Mouse (Mus musculus) CH12.LX (cell line): ENCODE measurements around the gene Hist1h4a. TPM values are rescaled to one million over a fixed set of nuclear protein-coding genes. Genes with fewer than 3 reads are reported as not detected.

ENCODE experiments used
- DNase-seq: peaks from one replicate; pipeline ENCODE4 v3.0.0-alpha.2; 2013; ENCODE audit errors: extremely low read depth
- H3K27ac ChIP-seq: 2 replicates; pipeline ENCODE4 v1.5.1; 2012; ENCODE audit warnings: low read depth, mild to moderate bottlenecking, control low read depth, moderate library complexity; ENCODE audit not compliant: insufficient read depth
- H3K27me3 ChIP-seq: replicated peaks from 2 replicates; pipeline ENCODE3; 2012; ENCODE audit warnings: inconsistent platforms
- H3K36me3 ChIP-seq, 2 experiments: replicated peaks in 1 of 2; 2 replicates each; pipeline versions ENCODE3 to v1.6.1; 2012; ENCODE audit warnings: inconsistent platforms in 1 of 2, low read length in 1 of 2, mild to moderate bottlenecking in 1 of 2, mixed read lengths in 1 of 2, moderate library complexity in 1 of 2; ENCODE audit not compliant: control insufficient read depth in 1 of 2, insufficient read depth in 1 of 2
- H3K4me1 ChIP-seq, 2 experiments: 2 replicates each; pipeline ENCODE4 v1.6.1; 2012; ENCODE audit warnings: inconsistent platforms in 1 of 2, moderate library complexity in 1 of 2; ENCODE audit not compliant: insufficient read depth in 2 of 2, control insufficient read depth in 1 of 2
- H3K4me2 ChIP-seq: 2 replicates; pipeline ENCODE4 v1.6.1; 2012; ENCODE audit warnings: low read depth, mild to moderate bottlenecking, control low read depth; ENCODE audit not compliant: poor library complexity, insufficient read depth, severe bottlenecking
- H3K4me3 ChIP-seq, 3 experiments: fragments of 150-350 bp in 1 of 3; sonication (generic) in 1 of 3; replicated peaks in 1 of 3; 2 replicates each; pipeline versions ENCODE3 to v1.5.1; 2011 to 2012; ENCODE audit warnings: low read depth in 2 of 3, low read length in 2 of 3, mild to moderate bottlenecking in 2 of 3, moderate library complexity in 2 of 3, control low read depth in 1 of 3, improper control_type of control experiment in 1 of 3, inconsistent platforms in 1 of 3, mixed read lengths in 1 of 3; ENCODE audit not compliant: poor library complexity in 1 of 3
- H3K79me2 ChIP-seq: replicated peaks from 2 replicates; pipeline ENCODE4 v1.6.1; 2012; ENCODE audit warnings: mild to moderate bottlenecking, moderate library complexity; ENCODE audit not compliant: control insufficient read depth, poor library complexity, insufficient read depth, severe bottlenecking; ENCODE audit errors: extremely low read depth
- H3K9ac ChIP-seq: 2 replicates; pipeline ENCODE4 v1.6.1; 2012; ENCODE audit warnings: low read depth, mild to moderate bottlenecking, control low read depth, moderate library complexity; ENCODE audit not compliant: insufficient read depth
- H3K9me3 ChIP-seq: replicated peaks from 2 replicates; pipeline ENCODE3; 2012; ENCODE audit warnings: low read length, inconsistent platforms, mixed read lengths
- CHD1 ChIP-seq: IDR thresholded peaks from 2 replicates; pipeline ENCODE4 v1.6.1; 2012; ENCODE audit warnings: low read depth, low read length, improper control_type of control experiment, inconsistent platforms
- ETS1 ChIP-seq: conservative IDR thresholded peaks from 2 replicates; pipeline ENCODE4 v1.6.1; 2012; ENCODE audit warnings: low read depth, mild to moderate bottlenecking, inconsistent platforms, low read length, improper control_type of control experiment, moderate library complexity
- IRF4 ChIP-seq: IDR thresholded peaks from 2 replicates; pipeline ENCODE4 v1.6.1; 2014; ENCODE audit warnings: low read depth, mild to moderate bottlenecking, inconsistent platforms, low read length, improper control_type of control experiment
- KAT2A ChIP-seq: IDR thresholded peaks from 2 replicates; pipeline ENCODE4 v1.6.1; 2012; ENCODE audit warnings: low read length, improper control_type of control experiment, inconsistent platforms; ENCODE audit not compliant: insufficient replicate concordance
- MAX ChIP-seq: IDR thresholded peaks from 2 replicates; pipeline ENCODE4 v1.6.1; 2011; ENCODE audit warnings: low read length, improper control_type of control experiment
- NELFE ChIP-seq: IDR thresholded peaks from 2 replicates; pipeline ENCODE4 v1.6.1; 2011; ENCODE audit warnings: low read depth, low read length, improper control_type of control experiment
- NRF1 ChIP-seq: IDR thresholded peaks from 2 replicates; pipeline ENCODE4 v1.6.1; 2014; ENCODE audit warnings: low read depth, mild to moderate bottlenecking, inconsistent platforms, low read length, improper control_type of control experiment, moderate library complexity
- PAX5 ChIP-seq: IDR thresholded peaks from 2 replicates; pipeline ENCODE4 v1.6.1; 2012; ENCODE audit warnings: low read length, inconsistent platforms, mixed read lengths
- POLR2A ChIP-seq: IDR thresholded peaks from 2 replicates; pipeline ENCODE4 v1.6.1; 2011; ENCODE audit warnings: low read depth, mild to moderate bottlenecking, improper control_type of control experiment, low read length
- RAD21 ChIP-seq: IDR thresholded peaks from 2 replicates; pipeline ENCODE4 v1.6.1; 2011; ENCODE audit warnings: low read depth, mild to moderate bottlenecking, low read length, improper control_type of control experiment, moderate library complexity
- SIN3A ChIP-seq: IDR thresholded peaks from 2 replicates; pipeline ENCODE4 v1.6.1; 2012; ENCODE audit warnings: low read length, improper control_type of control experiment, inconsistent platforms
- SMC3 ChIP-seq: IDR thresholded peaks from 2 replicates; pipeline ENCODE4 v1.6.1; 2011; ENCODE audit warnings: low read depth, low read length, improper control_type of control experiment
- TBP ChIP-seq: conservative IDR thresholded peaks from 2 replicates; pipeline ENCODE4 v1.6.1; 2011; ENCODE audit warnings: low read depth, low read length, improper control_type of control experiment
- TCF12 ChIP-seq: IDR thresholded peaks from 2 replicates; pipeline ENCODE4 v1.6.1; 2014; ENCODE audit warnings: low read depth, mild to moderate bottlenecking, inconsistent platforms, low read length, improper control_type of control experiment
- UBTF ChIP-seq: IDR thresholded peaks from 2 replicates; pipeline ENCODE4 v1.6.1; 2012; ENCODE audit warnings: low read depth, mild to moderate bottlenecking, inconsistent platforms, low read length, improper control_type of control experiment, moderate library complexity
- ZNF384 ChIP-seq: IDR thresholded peaks from 2 replicates; pipeline ENCODE4 v1.6.1; 2012; ENCODE audit warnings: low read depth, low read length, improper control_type of control experiment, inconsistent platforms
- dilution Hi-C: fragments of 300-500 bp; cut with MboI; formaldehyde crosslinking; loops from 2 replicates; pipeline ENCODE4 v1.14.3; 2020; ENCODE audit warnings: low sequenced_read_pairs; ENCODE audit not compliant: extremely low pct_unique_long_range_greater_than_20kb, extremely low pct_ligation_motif_present
- in situ Hi-C: fragments of 300-500 bp; cut with MboI; formaldehyde crosslinking; loops from 3 replicates; pipeline ENCODE4 v1.14.3; 2019; ENCODE audit warnings: low sequenced_read_pairs, low pct_ligation_motif_present, low pct_unique_long_range_greater_than_20kb, mixed read lengths
- polyA plus RNA-seq: library from polyadenylated mRNA; unstranded; fragments of >175 nt; gene quantifications from 2 replicates; pipeline ENCODE4 v1.2.1, GENCODE M21; 2012; ENCODE audit warnings: low read depth; ENCODE audit not compliant: insufficient read length
- total RNA-seq, 2 experiments: library from RNA; depleted of rRNA; stranded (reverse); fragments of 300-350 nt in 1 of 2; fragments of >200 nt in 1 of 2; gene quantifications; 2 replicates each; pipeline ENCODE4 v1.2.3; 2012 to 2014

Hist1h4a gene
- total and polyA plus RNA-seq, 3 experiments = 4.4 to 1,215 (median 18.4) TPM

- H3K4me1 ChIP-seq = no peaks in the 10 kb centered on the region; a peak in 1 of 4 replicates
- no peaks in the 10 kb centered on the region for H3K79me2 ChIP-seq
- in situ Hi-C loops = no loop called here
- H3K36me3 ChIP-seq = no peaks in the 10 kb centered on the region
- no peaks in the 10 kb centered on the region for H3K27me3 ChIP-seq
- H3K9ac ChIP-seq = no peak overlapping the region
- dilution Hi-C loops = no loop called here
- no peak overlapping the region for H3K27ac ChIP-seq
- no peaks in the 10 kb centered on the region for H3K9me3 ChIP-seq
- no peak for DNase-seq
- H3K4me2 ChIP-seq = no peak overlapping the region
- TF ChIP-seq ETS1 (no peak), RAD21 (no peak), MAX (no peak), ZNF384 (no peak), PAX5 (no peak), NRF1 (no peak)
- H3K4me3 ChIP-seq = no peak overlapping the region
Measured at GRCm38 (mm10) chr13:23779025-23779424, 18.0 kb upstream of the Hist1h4a start.

GRCm38 (mm10) chr13:23778339-23778738 is 17.3 kb upstream of the Hist1h4a start:
- Histone ChIP-seq H3K9ac (no peak overlapping the region), H3K79me2 (no peaks in the 10 kb centered on the region), H3K27me3 (no peaks in the 10 kb centered on the region), H3K27ac (no peak overlapping the region), H3K4me2 (no peak overlapping the region), H3K4me3 (no peak overlapping the region), H3K4me1 (no peaks in the 10 kb centered on the region; a peak in 1 of 4 replicates), H3K36me3 (no peaks in the 10 kb centered on the region), H3K9me3 (no peaks in the 10 kb centered on the region)
- in situ Hi-C loops (no loop called here), dilution Hi-C loops (no loop called here)
- DNase-seq = no peak
- TF ChIP-seq SIN3A (no peak), TCF12 (no peak), SMC3 (no peak), CHD1 (no peak), IRF4 (no peak), PAX5 (no peak), KAT2A (no peak), TBP (no peak), NELFE (no peak), POLR2A (no peak), UBTF (no peak), ZNF384 (no peak)
